Mouse (Mus musculus) intestine, embryonic 14.5 days (tissue): ENCODE measurements around the gene Hist1h2ae. TPM values are rescaled to one million over a fixed set of nuclear protein-coding genes. Genes with fewer than 3 reads are reported as not detected.
"Not testable (repeated sequence)": the region's sequence is repeated elsewhere in the genome, so short reads cannot be mapped to it uniquely, and the experiment has no call there.

Source experiments
- ATAC-seq: fragments of 200-750 bp; cut with Nextera tagmentation; replicated peaks from 2 replicates; pipeline ENCODE4 v1.8.0; 2017; ENCODE audit warnings: low read depth, moderate number of reproducible peaks, moderate TSS enrichment, moderate library complexity; ENCODE audit not compliant: low FRiP score, low TSS enrichment
- DNase-seq: peaks from one replicate; pipeline ENCODE4 v3.0.0-alpha.2; 2018; ENCODE audit warnings: low spot score
- H3K27ac ChIP-seq: fragments of 300-500 bp; sonication (generic); 2 replicates; pipeline ENCODE4 v1.5.1; 2014; ENCODE audit warnings: low read depth, mild to moderate bottlenecking, control low read depth
- H3K27me3 ChIP-seq: fragments of 300-500 bp; sonication (generic); replicated peaks from 2 replicates; pipeline ENCODE4 v1.6.1; 2014; ENCODE audit warnings: low read length, control low read depth; ENCODE audit not compliant: control insufficient read depth, insufficient read depth
- H3K36me3 ChIP-seq: fragments of 300-500 bp; sonication (generic); 2 replicates; pipeline ENCODE4 v1.6.1; 2014; ENCODE audit warnings: low read length, control low read depth; ENCODE audit not compliant: control insufficient read depth, insufficient read depth
- H3K4me1 ChIP-seq: fragments of 300-500 bp; sonication (generic); replicated peaks from 2 replicates; pipeline ENCODE4 v1.6.1; 2014; ENCODE audit warnings: low read length, control low read depth, mixed read lengths; ENCODE audit not compliant: control insufficient read depth, insufficient read depth
- H3K4me2 ChIP-seq: fragments of 300-500 bp; sonication (generic); 2 replicates; pipeline ENCODE4 v1.6.1; 2014; ENCODE audit warnings: low read length
- H3K4me3 ChIP-seq: fragments of 300-500 bp; sonication (generic); 2 replicates; pipeline ENCODE4 v1.5.1; 2014; ENCODE audit warnings: low read depth, low read length, control low read depth, mixed read lengths
- H3K9ac ChIP-seq: fragments of 300-500 bp; sonication (generic); 2 replicates; pipeline ENCODE4 v1.6.1; 2014; ENCODE audit warnings: mild to moderate bottlenecking, low read length
- H3K9me3 ChIP-seq: fragments of 300-500 bp; sonication (generic); 2 replicates; pipeline ENCODE4 v1.6.1; 2016; ENCODE audit warnings: low read length, control low read depth; ENCODE audit not compliant: control insufficient read depth
- WGBS: fragments of 180-500 bp; shearing (Covaris S2); extraction: QIAGEN DNeasy Blood & Tissue Kit; methylation state at CpG from one replicate; pipeline ENCODE4 v1.1.7; 2014; 5-methylcytosine and 5-hydroxymethylcytosine counted together
- polyA plus RNA-seq: library from polyadenylated mRNA; unstranded; fragments of >200 nt; fragmentation: Nextera tagmentation; extraction: Ambion mirVana; gene quantifications from 2 replicates; pipeline ENCODE4 v1.2.1, GENCODE M21; 2014

Hist1h2ae gene
- polyA plus RNA-seq, 1 experiment from 2014 or later: 106 TPM

- WGBS: 8% methylated on average over 9 of the region's 9 CpGs
These were observed 26.9 kb upstream of the Hist1h2ae start for GRCm38 (mm10) chr13:23597957-23598356.

DNA sequence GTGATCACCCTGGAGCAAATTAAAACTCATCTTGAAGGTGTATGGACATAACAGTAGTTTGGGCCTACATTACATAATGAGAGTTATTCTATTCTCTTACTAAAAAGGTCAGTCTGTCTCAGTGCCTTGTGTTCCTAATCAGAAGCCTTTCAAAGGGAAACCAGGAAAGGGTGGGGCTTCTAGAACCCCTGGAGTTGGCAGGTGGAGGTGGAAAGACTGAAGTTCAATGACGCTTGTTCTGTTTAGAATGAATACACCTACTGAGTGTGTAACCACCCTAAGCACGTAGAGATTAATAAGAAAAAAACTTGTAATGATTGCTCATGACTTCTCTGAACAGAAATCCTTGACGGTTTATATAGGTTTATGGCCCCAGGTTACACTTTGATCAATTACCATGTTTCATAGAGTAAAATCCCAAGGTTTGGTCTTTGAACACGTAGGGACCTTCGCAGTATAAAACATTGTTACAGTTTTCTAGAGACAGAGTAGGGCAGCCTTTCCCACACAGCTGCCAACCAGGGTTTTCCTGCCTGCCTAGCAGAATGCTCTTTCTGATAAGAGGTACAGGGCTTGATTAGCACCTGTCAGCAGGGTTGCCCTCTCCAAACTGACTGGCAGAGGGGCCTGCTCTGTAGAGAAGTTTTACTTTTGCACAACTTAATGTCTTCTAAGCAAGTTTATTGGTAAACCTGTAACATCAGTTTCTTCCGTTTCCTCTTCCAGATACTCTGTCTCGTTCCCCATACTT is 24.8 kb upstream of the Hist1h2ae start:
- no peaks in the 10 kb centered on the region for H3K4me1 ChIP-seq
- no peak overlapping the region for H3K4me2 ChIP-seq
- no peak overlapping the region for H3K9ac ChIP-seq
- 87% methylated on average over 7 of the region's 7 CpGs for WGBS
- no peaks in the 10 kb centered on the region for H3K27me3 ChIP-seq
- no peak overlapping the region for H3K4me3 ChIP-seq
- H3K9me3 ChIP-seq: no peaks in the 10 kb centered on the region
- DNase-seq (peak; percentile 39), ATAC-seq (no peak)
- no peaks in the 10 kb centered on the region for H3K36me3 ChIP-seq
- H3K27ac ChIP-seq: no peak overlapping the region

More at GRCm38 (mm10) chr13:23597957-23598356, 26.9 kb upstream of the Hist1h2ae start:
- H3K4me3 ChIP-seq: no peak overlapping the region
- H3K4me1 ChIP-seq: no peaks in the 10 kb centered on the region
- peak; percentile 87 for DNase-seq
- no peak overlapping the region for H3K4me2 ChIP-seq
- no peaks in the 10 kb centered on the region for H3K27me3 ChIP-seq
- H3K9me3 ChIP-seq: no peaks in the 10 kb centered on the region
- H3K9ac ChIP-seq: no peak overlapping the region
- no peak overlapping the region for H3K27ac ChIP-seq
- ATAC-seq: peak; percentile 64; the same call in 1 of the 2 replicates
- H3K36me3 ChIP-seq: no peaks in the 10 kb centered on the region

GRCm38 (mm10) chr13:23595185-23595584 is 24.2 kb upstream of the Hist1h2ae start:
- no peaks in the 10 kb centered on the region for H3K36me3 ChIP-seq
- H3K27me3 ChIP-seq: no peaks in the 10 kb centered on the region
- DNase-seq: no peak
- H3K9ac ChIP-seq: no peak overlapping the region
- no peaks in the 10 kb centered on the region for H3K9me3 ChIP-seq
- WGBS: 75% methylated on average over 2 of the region's 2 CpGs
- no peak overlapping the region for H3K27ac ChIP-seq
- no peak overlapping the region for H3K4me2 ChIP-seq
- no peak for ATAC-seq
- H3K4me1 ChIP-seq: no peaks in the 10 kb centered on the region
- H3K4me3 ChIP-seq: no peak overlapping the region

DNA sequence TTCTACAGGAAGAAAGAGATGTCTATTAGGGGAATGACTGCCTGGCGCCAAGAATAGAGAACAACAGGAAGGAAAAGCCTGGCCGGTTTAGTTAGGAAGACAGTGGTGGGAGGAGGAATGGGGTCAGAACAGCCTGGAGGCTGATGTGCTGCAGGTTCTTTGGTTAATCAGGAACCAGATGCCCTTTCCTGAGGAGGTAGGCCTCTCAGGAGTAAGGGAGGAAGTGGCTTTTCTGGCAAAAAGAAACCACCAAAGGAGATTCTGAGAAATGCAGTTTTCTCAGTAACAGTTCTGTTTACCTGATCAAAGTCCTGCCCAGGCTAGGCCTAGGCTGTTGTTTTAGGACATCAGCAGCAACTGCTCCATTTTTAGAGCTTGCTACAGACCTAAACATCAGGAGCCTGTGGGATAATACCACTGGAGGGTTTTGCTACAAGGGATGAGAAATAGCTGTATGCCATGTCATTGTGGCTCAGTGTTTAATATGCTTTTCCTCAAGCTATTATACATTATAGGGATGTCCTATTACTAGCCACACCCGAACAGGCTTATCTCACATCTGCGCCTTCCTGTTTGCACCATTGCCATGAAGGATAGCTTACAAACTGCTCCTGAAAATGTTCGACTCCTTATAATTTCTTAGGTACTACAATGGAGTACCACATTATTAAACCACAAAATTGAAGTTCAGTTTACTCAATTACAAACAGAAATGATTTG is 22.2 kb upstream of the Hist1h2ae start:
- Histone ChIP-seq H3K27me3 (no peaks in the 10 kb centered on the region), H3K4me1 (no peaks in the 10 kb centered on the region), H3K36me3 (no peaks in the 10 kb centered on the region), H3K9me3 (no peaks in the 10 kb centered on the region), H3K27ac (peak overlapping the region; percentile 57; the same call in 1 of the 2 replicates), H3K9ac (no peak overlapping the region), H3K4me2 (no peak overlapping the region), H3K4me3 (no peak overlapping the region)
- WGBS: 63% methylated on average over 5 of the region's 5 CpGs
- ATAC-seq (no peak), DNase-seq (peak; percentile 50)

GRCm38 (mm10) chr13:23592614-23593013 is 21.6 kb upstream of the Hist1h2ae start:
- Histone ChIP-seq H3K36me3 (no peaks in the 10 kb centered on the region), H3K9me3 (no peaks in the 10 kb centered on the region), H3K27ac (0 out of 2 replicates have a peak overlapping the region, but pooled peaks have one; percentile 57), H3K4me1 (no peaks in the 10 kb centered on the region), H3K27me3 (no peaks in the 10 kb centered on the region), H3K4me3 (no peak overlapping the region), H3K9ac (no peak overlapping the region), H3K4me2 (no peak overlapping the region)
- ATAC-seq (no peak), DNase-seq (no peak)
- WGBS: 88% methylated on average over 7 of the region's 7 CpGs

- ATAC-seq, H3K36me3 ChIP-seq, H3K27ac ChIP-seq, H3K4me3 ChIP-seq, H3K27me3 ChIP-seq, H3K9me3 ChIP-seq, H3K9ac ChIP-seq, H3K4me2 ChIP-seq, H3K4me1 ChIP-seq: not testable (repeated sequence)
- WGBS: 88% methylated on average over 7 of the region's 7 CpGs
- DNase-seq: peak; percentile 36
These were observed 20.9 kb upstream of the Hist1h2ae start for GRCm38 (mm10) chr13:23591886-23592285.

- ATAC-seq (no peak), DNase-seq (peak; percentile 35)
- Histone ChIP-seq H3K9me3 (no peaks in the 10 kb centered on the region), H3K9ac (no peak overlapping the region), H3K4me1 (peaks cover 4% of the 10 kb centered on the region; the same call in 1 of the 2 replicates), H3K27ac (no peak overlapping the region), H3K27me3 (no peaks in the 10 kb centered on the region), H3K4me2 (no peak overlapping the region), H3K36me3 (no peaks in the 10 kb centered on the region), H3K4me3 (no peak overlapping the region)
- WGBS: 91% methylated on average over 7 of the region's 7 CpGs
These were observed 20.2 kb upstream of the Hist1h2ae start for GRCm38 (mm10) chr13:23591206-23591605.

DNA sequence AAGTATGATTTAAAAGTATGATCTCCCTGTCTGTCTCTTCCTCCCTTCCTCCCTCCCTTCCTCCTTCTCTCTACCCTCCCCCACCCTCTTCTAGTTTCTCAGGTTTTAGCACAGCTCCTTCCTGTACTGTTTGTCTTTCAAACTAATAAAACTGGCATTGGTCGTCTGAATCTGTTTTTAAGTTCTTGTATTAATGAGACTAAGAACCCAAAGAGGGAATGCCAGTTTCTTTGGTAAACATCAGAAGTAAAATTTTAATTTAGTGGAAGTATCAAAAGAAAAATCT is 15.9 kb upstream of the Hist1h2ae start:
- no peak for ATAC-seq
- peaks cover 24% of the 10 kb centered on the region for H3K4me1 ChIP-seq

More for the DNA sequence above, 15.9 kb upstream of the Hist1h2ae start:
- H3K9me3 ChIP-seq: no peaks in the 10 kb centered on the region
- DNase-seq: no peak
- WGBS: 5% methylated on average over 1 of the region's 1 CpGs
- peak overlapping the region; percentile 94 for H3K4me2 ChIP-seq
- peak overlapping the region; percentile 55; the same call in 1 of the 2 replicates for H3K4me3 ChIP-seq
- peak overlapping the region; percentile 88 for H3K9ac ChIP-seq
- H3K27me3 ChIP-seq: no peaks in the 10 kb centered on the region
- H3K27ac ChIP-seq: peak overlapping the region; percentile 99
- H3K36me3 ChIP-seq: no peaks in the 10 kb centered on the region
